Mouse (Mus musculus) CD4-positive helper T cell, adult 2 months (primary cell): Measurements from ENCODE around the gene Zfp3.

ENCODE experiments used
- DNase-seq: peaks from one replicate; pipeline ENCODE4 v3.0.0-alpha.2; 2012; ENCODE audit warnings: low read depth, missing footprints, low spot score

The Zfp3 gene

GRCm38 (mm10) chr11:70806697-70807096 lies 42.7 kb downstream of the Zfp3 start:
- DNase-seq: no peak

- no peak for DNase-seq
Observed at GRCm38 (mm10) chr11:70807630-70808029, 43.6 kb downstream of the Zfp3 start.

GRCm38 (mm10) chr11:70808101-70808500 lies 44.1 kb downstream of the Zfp3 start:
- no peak for DNase-seq

GRCm38 (mm10) chr11:70809011-70809410 lies 45.0 kb downstream of the Zfp3 start:
- DNase-seq: no peak

GRCm38 (mm10) chr11:70811041-70811440 lies 47.0 kb downstream of the Zfp3 start:
- no peak for DNase-seq

GRCm38 (mm10) chr11:70811471-70812240 lies 47.6 kb downstream of the Zfp3 start:
- no peak for DNase-seq

- DNase-seq: no peak
Observed at GRCm38 (mm10) chr11:70812365-70812764, 48.4 kb downstream of the Zfp3 start, which contains the start of gene Scimp. TSS of gene Scimp (minus strand) at chr11:70812586.

GRCm38 (mm10) chr11:70815071-70815470 lies 51.1 kb downstream of the Zfp3 start:
- DNase-seq: no peak

GRCm38 (mm10) chr11:70815498-70816078 lies 51.6 kb downstream of the Zfp3 start:
- peak; percentile 82 for DNase-seq

GRCm38 (mm10) chr11:70816770-70817169 lies 52.8 kb downstream of the Zfp3 start:
- no peak for DNase-seq

GRCm38 (mm10) chr11:70820120-70820519 lies 56.1 kb downstream of the Zfp3 start:
- no peak for DNase-seq

- no peak for DNase-seq
Observed at GRCm38 (mm10) chr11:70821728-70822591, 58.0 kb downstream of the Zfp3 start.
